Mouse (Mus musculus): ENCODE results near the gene Glp2r.

- TF ChIP-seq POLR2A (IDR thresholded peaks at IDR 0.05; ENCODE audit: insufficient read depth, low read length): no peak
- TF ChIP-seq CTCF (IDR thresholded peaks at IDR 0.05; ENCODE audit: low read depth, low read length): peak; percentile 23
- 0 out of 2 replicates have a peak, but pooled peaks have one; percentile 50 for TF ChIP-seq EP300 (IDR thresholded peaks at IDR 0.05; ENCODE audit: insufficient read depth, low read depth, low read length)
Measured at GRCm38 (mm10) chr11:67649971-67650707, 120.8 kb downstream of the Glp2r start.
